Mouse (Mus musculus): ENCODE data around the gene Decr2. TPM values are rescaled to one million over a fixed set of nuclear protein-coding genes. Genes with fewer than 3 reads are reported as not detected.

Gene Decr2
- 6.9 TPM for polyA plus RNA-seq (2015; fragmentation: Illumina TruSeq; extraction: RNeasy Lipid Tissue Mini Kit (QIAGEN cat#74804); ENCODE audit: insufficient read depth, low read depth, low replicate concordance)

DNA sequence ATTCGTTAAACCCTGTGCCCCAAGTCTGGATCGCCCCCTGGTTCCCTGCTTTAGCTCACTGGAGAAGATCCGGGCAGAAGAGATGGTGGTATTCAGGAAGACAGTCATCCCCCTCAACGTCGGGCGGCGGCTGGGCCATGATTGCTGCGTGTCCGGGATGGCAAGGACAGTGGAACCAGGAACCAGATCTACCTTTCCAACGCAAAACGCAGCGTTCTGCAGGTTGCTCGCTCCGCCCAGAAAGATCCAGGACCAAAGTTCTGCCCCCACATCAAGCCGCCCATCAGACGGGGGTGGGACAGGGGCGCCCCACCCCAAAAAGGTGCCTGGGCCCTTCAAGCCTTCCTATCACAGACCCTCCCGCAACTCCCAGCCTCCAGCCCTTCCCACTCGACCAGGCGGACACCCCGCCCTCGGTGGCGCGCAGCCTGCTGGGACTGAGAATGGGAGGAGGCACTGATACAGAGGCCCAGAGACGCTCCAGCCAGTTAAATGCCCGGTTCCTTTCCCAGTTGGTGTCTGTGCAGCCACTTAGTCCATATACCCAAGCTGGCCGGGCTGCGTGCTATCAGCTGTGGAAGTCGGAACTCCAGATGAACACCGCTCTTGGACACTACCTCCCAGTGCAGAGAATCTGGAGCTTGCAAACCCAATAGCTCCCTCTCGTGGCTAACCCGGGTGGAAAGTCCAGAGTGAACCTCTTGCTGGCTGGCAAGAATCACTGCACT is at the start of gene Decr2:
Gene Decr2 (minus strand): TSS at position 433 of the 728 bp plus-strand sequence.

DNA sequence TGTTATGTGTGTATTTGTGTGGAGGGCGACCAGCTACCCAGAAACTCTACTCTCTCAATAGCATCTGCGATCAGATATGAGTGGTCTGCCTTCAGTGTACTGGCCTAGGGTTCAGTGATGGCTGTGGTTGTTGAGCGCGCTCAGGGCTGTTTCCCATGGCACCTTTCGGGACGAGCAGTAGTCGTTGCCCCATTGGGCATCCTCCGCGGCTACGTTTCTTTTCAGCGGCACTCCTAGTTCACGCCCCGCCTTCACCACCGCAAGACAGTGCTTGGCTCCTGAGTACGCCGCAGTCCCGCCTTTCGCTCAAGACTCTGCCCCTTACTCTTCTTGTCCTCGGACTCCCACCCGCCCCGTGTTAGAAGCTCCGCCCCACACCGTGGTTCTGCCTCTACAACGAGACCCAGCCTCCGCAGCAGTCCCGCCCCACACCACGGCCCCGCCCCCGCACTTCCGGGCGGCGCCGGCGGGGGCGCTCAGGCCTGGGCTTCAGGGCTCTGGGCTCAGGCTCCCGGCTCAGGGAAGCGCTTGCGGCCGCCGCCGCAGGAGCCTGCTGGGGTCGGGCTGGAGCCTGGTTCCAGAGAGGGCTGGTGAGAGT is 48.2 kb upstream of the Decr2 start, which contains the start of gene Axin1:
Gene Axin1 (plus strand): TSS at position 450 of the 598 bp plus-strand sequence.

DNA sequence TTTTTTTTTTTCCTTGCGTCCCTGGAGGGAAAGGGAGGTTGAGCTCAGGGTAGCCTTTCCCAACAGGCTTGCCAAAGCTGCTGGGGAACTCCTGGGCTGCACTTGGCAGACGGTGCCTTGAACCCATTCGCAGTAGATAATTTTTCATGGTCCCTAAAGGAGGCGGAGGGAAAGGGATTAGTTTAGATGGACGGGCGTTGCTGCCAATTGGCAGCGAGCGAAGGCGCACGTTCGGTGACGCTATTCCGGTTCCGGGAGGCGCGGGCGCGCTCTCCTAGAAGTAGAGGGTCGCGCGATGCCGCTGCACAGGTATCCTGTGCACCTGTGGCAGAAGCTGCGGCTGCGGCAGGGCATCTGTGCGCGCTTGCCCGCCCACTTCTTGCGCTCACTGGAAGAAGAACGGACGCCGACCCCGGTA is 33.1 kb upstream of the Decr2 start, which contains the start of gene Mrpl28:
Gene Mrpl28 (plus strand): TSS at position 234 of the 418 bp plus-strand sequence.

DNA sequence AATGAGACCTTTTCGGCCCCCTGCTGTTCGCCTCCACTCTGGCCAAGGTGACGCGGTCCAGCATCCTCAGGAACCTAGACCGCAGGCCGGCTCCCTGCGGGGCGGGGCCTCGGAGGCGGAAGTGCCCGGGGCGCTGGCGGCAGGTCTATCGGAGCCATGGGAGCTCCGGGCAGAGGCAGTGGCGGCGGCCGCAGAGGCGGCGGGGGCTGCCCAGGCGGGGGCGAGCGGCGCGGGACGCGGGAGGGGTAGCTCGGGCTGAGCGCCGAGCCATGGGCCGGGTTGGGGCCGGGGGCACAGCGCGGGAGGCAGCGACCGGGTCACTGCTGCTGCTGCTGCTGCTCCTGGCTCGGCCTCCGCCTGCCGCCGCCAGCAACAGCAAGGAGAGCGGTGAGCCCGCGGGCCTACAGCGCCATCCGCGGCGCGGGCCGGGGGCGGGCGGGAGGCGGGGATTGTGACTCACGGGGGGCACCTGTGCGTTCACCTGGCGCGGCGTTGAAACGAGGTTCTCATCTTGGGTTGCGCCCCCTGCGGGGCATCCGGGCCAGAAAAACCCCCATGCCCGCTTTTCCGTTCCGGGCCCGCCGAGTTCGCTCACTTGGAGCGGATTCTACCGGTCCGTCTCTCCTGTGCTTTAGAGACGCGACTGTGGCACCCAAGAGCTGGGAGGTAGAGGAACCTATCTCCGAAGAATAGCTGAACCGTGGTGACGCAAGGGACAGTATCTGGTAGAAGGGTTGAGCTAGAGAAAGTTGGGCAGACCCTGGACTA is 23.2 kb upstream of the Decr2 start, which contains the start of gene Tmem8:
Gene Tmem8 (plus strand): TSS at position 119 of the 768 bp plus-strand sequence.

DNA sequence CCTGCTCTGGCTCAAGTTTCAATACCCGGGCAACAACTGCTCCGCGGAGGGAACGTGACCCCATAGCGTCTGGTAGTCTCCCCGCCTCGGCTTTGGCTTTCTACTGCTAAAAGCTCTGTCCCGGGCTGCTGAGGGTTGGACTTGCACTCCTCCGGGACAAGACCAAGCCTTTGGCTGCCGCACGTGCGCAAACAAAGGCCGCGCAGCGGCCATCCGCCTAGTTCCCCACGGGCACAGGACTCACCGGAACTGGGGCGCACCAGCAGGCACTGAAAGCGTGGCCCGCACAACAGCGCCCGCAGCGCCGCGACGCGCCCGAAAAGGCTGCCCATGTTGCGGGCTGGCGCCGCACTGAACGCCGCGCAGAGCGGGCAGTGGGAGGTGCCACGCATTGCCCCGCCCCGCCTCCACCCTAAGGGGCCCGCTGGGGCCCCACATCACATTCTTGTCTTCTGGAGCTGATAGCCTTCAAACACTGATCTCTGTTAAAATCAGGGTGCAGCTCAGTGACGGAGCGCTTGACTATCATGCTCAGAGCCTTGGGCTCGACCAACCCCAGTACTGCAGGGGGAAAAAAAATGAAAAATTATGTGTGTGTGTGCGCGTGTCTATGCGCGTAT is 5.1 kb upstream of the Decr2 start, which contains the start of gene Nme4:
Gene Nme4 (minus strand): TSS at position 482 of the 620 bp plus-strand sequence.

GRCm38 (mm10) chr17:26068831-26069739 is 21.1 kb downstream of the Decr2 start, which contains the start of gene Rab11fip3:
Gene Rab11fip3, minus strand, starts transcription at chr17:26069555.

Other genes with a start within 250 kb of the Decr2 start
- 4.0 TPM for gene Gm20683, start 248.6 kb downstream of the Decr2 start, polyA plus RNA-seq (2015; fragmentation: Illumina TruSeq; extraction: RNeasy Lipid Tissue Mini Kit (QIAGEN cat#74804); ENCODE audit: insufficient read depth, low read depth, low replicate concordance)
- gene Rhot2, start 245.5 kb downstream of the Decr2 start, polyA plus RNA-seq (2015; fragmentation: Illumina TruSeq; extraction: RNeasy Lipid Tissue Mini Kit (QIAGEN cat#74804); ENCODE audit: insufficient read depth, low read depth, low replicate concordance), result 10.2 TPM
- 13.6 TPM for gene Wdr90, start 228.8 kb downstream of the Decr2 start, polyA plus RNA-seq (2015; fragmentation: Illumina TruSeq; extraction: RNeasy Lipid Tissue Mini Kit (QIAGEN cat#74804); ENCODE audit: insufficient read depth, low read depth, low replicate concordance)
- 44.5 TPM for gene Mcrip2, start 221.6 kb downstream of the Decr2 start, polyA plus RNA-seq (2015; fragmentation: Illumina TruSeq; extraction: RNeasy Lipid Tissue Mini Kit (QIAGEN cat#74804); ENCODE audit: insufficient read depth, low read depth, low replicate concordance)
- gene Mettl26, start 215.3 kb downstream of the Decr2 start, polyA plus RNA-seq (2015; fragmentation: Illumina TruSeq; extraction: RNeasy Lipid Tissue Mini Kit (QIAGEN cat#74804); ENCODE audit: insufficient read depth, low read depth, low replicate concordance), result 26.2 TPM
- 1.3 TPM for gene Wfikkn1, start 209.5 kb downstream of the Decr2 start, polyA plus RNA-seq (2015; fragmentation: Illumina TruSeq; extraction: RNeasy Lipid Tissue Mini Kit (QIAGEN cat#74804); ENCODE audit: insufficient read depth, low read depth, low replicate concordance)
- 5.7 TPM for gene Rab40c, start 170.6 kb downstream of the Decr2 start, polyA plus RNA-seq (2015; fragmentation: Illumina TruSeq; extraction: RNeasy Lipid Tissue Mini Kit (QIAGEN cat#74804); ENCODE audit: insufficient read depth, low read depth, low replicate concordance)
- 18.6 TPM for gene Pigq, start 145.4 kb downstream of the Decr2 start, polyA plus RNA-seq (2015; fragmentation: Illumina TruSeq; extraction: RNeasy Lipid Tissue Mini Kit (QIAGEN cat#74804); ENCODE audit: insufficient read depth, low read depth, low replicate concordance)
- gene Nhlrc4, start 145.4 kb downstream of the Decr2 start, polyA plus RNA-seq (2015; fragmentation: Illumina TruSeq; extraction: RNeasy Lipid Tissue Mini Kit (QIAGEN cat#74804); ENCODE audit: insufficient read depth, low read depth, low replicate concordance), result not detected
- gene A930017K11Rik, start 137.8 kb downstream of the Decr2 start, polyA plus RNA-seq (2015; fragmentation: Illumina TruSeq; extraction: RNeasy Lipid Tissue Mini Kit (QIAGEN cat#74804); ENCODE audit: insufficient read depth, low read depth, low replicate concordance), result not detected
- gene Capn15, start 104.5 kb downstream of the Decr2 start, polyA plus RNA-seq (2015; fragmentation: Illumina TruSeq; extraction: RNeasy Lipid Tissue Mini Kit (QIAGEN cat#74804); ENCODE audit: insufficient read depth, low read depth, low replicate concordance), result 8.6 TPM
- gene Rab11fip3, start 20.8 kb downstream of the Decr2 start, polyA plus RNA-seq (2015; fragmentation: Illumina TruSeq; extraction: RNeasy Lipid Tissue Mini Kit (QIAGEN cat#74804); ENCODE audit: insufficient read depth, low read depth, low replicate concordance), result 6.4 TPM
- 3.6 TPM for gene Nme4, start 5.3 kb upstream of the Decr2 start, polyA plus RNA-seq (2015; fragmentation: Illumina TruSeq; extraction: RNeasy Lipid Tissue Mini Kit (QIAGEN cat#74804); ENCODE audit: insufficient read depth, low read depth, low replicate concordance)
- gene Tmem8, start 23.0 kb upstream of the Decr2 start, polyA plus RNA-seq (2015; fragmentation: Illumina TruSeq; extraction: RNeasy Lipid Tissue Mini Kit (QIAGEN cat#74804); ENCODE audit: insufficient read depth, low read depth, low replicate concordance), result 21.1 TPM
- gene Mrpl28, start 33.2 kb upstream of the Decr2 start, polyA plus RNA-seq (2015; fragmentation: Illumina TruSeq; extraction: RNeasy Lipid Tissue Mini Kit (QIAGEN cat#74804); ENCODE audit: insufficient read depth, low read depth, low replicate concordance), result 25.2 TPM
- gene Axin1, start 48.4 kb upstream of the Decr2 start, polyA plus RNA-seq (2015; fragmentation: Illumina TruSeq; extraction: RNeasy Lipid Tissue Mini Kit (QIAGEN cat#74804); ENCODE audit: insufficient read depth, low read depth, low replicate concordance), result 6.6 TPM
- gene Pdia2, start 108.8 kb upstream of the Decr2 start, polyA plus RNA-seq (2015; fragmentation: Illumina TruSeq; extraction: RNeasy Lipid Tissue Mini Kit (QIAGEN cat#74804); ENCODE audit: insufficient read depth, low read depth, low replicate concordance), result 3,282 TPM
- 197 TPM for gene Rgs11, start 112.6 kb upstream of the Decr2 start, polyA plus RNA-seq (2015; fragmentation: Illumina TruSeq; extraction: RNeasy Lipid Tissue Mini Kit (QIAGEN cat#74804); ENCODE audit: insufficient read depth, low read depth, low replicate concordance)
- 148 TPM for gene Arhgdig, start 117.4 kb upstream of the Decr2 start, polyA plus RNA-seq (2015; fragmentation: Illumina TruSeq; extraction: RNeasy Lipid Tissue Mini Kit (QIAGEN cat#74804); ENCODE audit: insufficient read depth, low read depth, low replicate concordance)
- gene Fam234a, start 153.9 kb upstream of the Decr2 start, polyA plus RNA-seq (2015; fragmentation: Illumina TruSeq; extraction: RNeasy Lipid Tissue Mini Kit (QIAGEN cat#74804); ENCODE audit: insufficient read depth, low read depth, low replicate concordance), result 11.8 TPM
- gene Luc7l, start 162.6 kb upstream of the Decr2 start, polyA plus RNA-seq (2015; fragmentation: Illumina TruSeq; extraction: RNeasy Lipid Tissue Mini Kit (QIAGEN cat#74804); ENCODE audit: insufficient read depth, low read depth, low replicate concordance), result 37.0 TPM